24 mouse cellular contexts compared by ENCODE assay signal in the genomic region with DNA sequence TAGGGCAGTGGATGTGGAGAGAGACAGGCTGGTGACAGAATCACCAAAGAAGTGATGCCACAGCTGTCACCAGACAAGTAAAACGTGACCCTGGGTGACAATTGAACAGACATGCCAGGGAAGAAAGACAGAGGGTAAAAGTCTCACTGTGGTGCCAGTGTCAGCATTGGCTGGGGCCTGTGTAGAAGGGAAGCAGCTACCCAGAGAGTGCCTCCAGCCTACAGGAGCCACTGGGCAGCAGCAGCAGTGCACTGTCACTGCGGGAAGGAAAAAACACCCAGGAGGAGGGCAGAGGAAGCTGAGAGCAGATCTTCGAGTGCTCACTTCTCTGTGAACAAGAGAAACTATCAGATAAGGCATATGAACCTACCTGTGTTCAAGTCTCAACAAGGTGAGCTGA.
DNase-seq lines count a peak whose midpoint lies in the region; ATAC-seq lines count a peak whose summit lies in the region.
"Had no signal": no experiment of that assay in that cellular context is flagged by ENCODE, and none has a peak within 500 bp of the region (broad histone marks: within the 10 kb centered on the region; RNA-seq: fewer than 3 reads in every experiment).

No protein-coding gene starts in this region.

- 0 out of 2 replicates have a peak overlapping the region, but pooled peaks have one; percentile 1 for H3K27ac ChIP-seq in heart, embryonic 10.5 days
- no peak overlapping the region for H3K27ac ChIP-seq in hindbrain, embryonic 16.5 days (ENCODE audit: low read depth, low read length)
- no peak overlapping the region for H3K27ac ChIP-seq in hindbrain, embryonic 12.5 days
- H3K27ac ChIP-seq: embryonic facial prominence, embryonic 13.5 days; forebrain, embryonic 12.5 days; liver, embryonic 13.5 days had no signal

- peak; percentile 35; the same call in 1 of the 2 replicates for ATAC-seq in hindbrain, embryonic 16.5 days
- ATAC-seq in hindbrain, embryonic 12.5 days (ENCODE audit: low FRiP score), result no peak
- ATAC-seq in granulocyte monocyte progenitor cell, adult 5-6 weeks (replicated peaks; ENCODE audit: poor library complexity, severe bottlenecking), result peak; percentile 36; the same call in 1 of the 2 replicates
- ATAC-seq: CD4-positive, CD25-positive, alpha-beta regulatory T cell, adult 4 months; intestine, postnatal 0 days had no signal

- no peaks in the 10 kb centered on the region for H3K9me3 ChIP-seq in heart, embryonic 10.5 days
- H3K9me3 ChIP-seq in hindbrain, embryonic 16.5 days (ENCODE audit: control insufficient read depth, low read length), result no peaks in the 10 kb centered on the region
- no peaks in the 10 kb centered on the region for H3K9me3 ChIP-seq in hindbrain, embryonic 12.5 days (replicated peaks)
- H3K9me3 ChIP-seq in megakaryocyte, embryonic 14.5 days, result no peaks in the 10 kb centered on the region
- H3K9me3 ChIP-seq: embryonic facial prominence, embryonic 13.5 days; forebrain, embryonic 12.5 days; heart, embryonic 12.5 days; liver, embryonic 13.5 days had no signal

- no peaks in the 10 kb centered on the region for H3K36me3 ChIP-seq in heart, embryonic 10.5 days
- no peaks in the 10 kb centered on the region for H3K36me3 ChIP-seq in hindbrain, embryonic 16.5 days (ENCODE audit: control insufficient read depth, insufficient read depth, low read length)
- H3K36me3 ChIP-seq in hindbrain, embryonic 12.5 days, result no peaks in the 10 kb centered on the region
- no peaks in the 10 kb centered on the region for H3K36me3 ChIP-seq in megakaryocyte, embryonic 14.5 days (replicated peaks; ENCODE audit: low read length)
- H3K36me3 ChIP-seq: embryonic facial prominence, embryonic 13.5 days; forebrain, embryonic 12.5 days; heart, embryonic 12.5 days; liver, embryonic 13.5 days had no signal

- H3K27me3 ChIP-seq in heart, embryonic 10.5 days (ENCODE audit: insufficient read depth, poor library complexity, severe bottlenecking), result no peaks in the 10 kb centered on the region
- H3K27me3 ChIP-seq in hindbrain, embryonic 16.5 days (replicated peaks; ENCODE audit: control insufficient read depth, insufficient read depth, low read length), result no peaks in the 10 kb centered on the region
- H3K27me3 ChIP-seq in hindbrain, embryonic 12.5 days, result no peaks in the 10 kb centered on the region
- no peaks in the 10 kb centered on the region for H3K27me3 ChIP-seq in megakaryocyte, embryonic 14.5 days (replicated peaks)
- H3K27me3 ChIP-seq: embryonic facial prominence, embryonic 13.5 days; forebrain, embryonic 12.5 days; heart, embryonic 12.5 days; liver, embryonic 13.5 days had no signal

- intact Hi-C loops in heart, postnatal 10 days (cut with DNase I), result no loop called here

- H3K4me1 ChIP-seq in heart, embryonic 10.5 days, result peaks cover 20% of the 10 kb centered on the region; the same call in 1 of the 2 replicates
- H3K4me1 ChIP-seq in hindbrain, embryonic 16.5 days (ENCODE audit: control insufficient read depth, insufficient read depth, low read depth, low read length), result peaks cover 4% of the 10 kb centered on the region; the same call in 1 of the 2 replicates
- peaks cover 15% of the 10 kb centered on the region for H3K4me1 ChIP-seq in hindbrain, embryonic 12.5 days
- peaks cover 28% of the 10 kb centered on the region for H3K4me1 ChIP-seq in megakaryocyte, embryonic 14.5 days
- H3K4me1 ChIP-seq: forebrain, embryonic 12.5 days had no signal

- no peak overlapping the region for H3K4me2 ChIP-seq in hindbrain, embryonic 16.5 days (ENCODE audit: low read length)
- no peak overlapping the region for H3K4me2 ChIP-seq in hindbrain, embryonic 12.5 days (replicated peaks)
- H3K4me2 ChIP-seq: embryonic facial prominence, embryonic 13.5 days; forebrain, embryonic 12.5 days; heart, embryonic 12.5 days; liver, embryonic 13.5 days had no signal

- DNase-seq in heart, embryonic 10.5 days (ENCODE audit: low spot score), result no peak
- no peak for DNase-seq in heart, postnatal 10 days
- DNase-seq in adrenal gland, adult 2 months, result no peak
- DNase-seq: cerebellum, adult 11-12 months; cerebellum, postnatal 14 days; embryo, embryonic 11 days; gastrocnemius, postnatal 25 days; kidney, postnatal 25 days; layer of hippocampus, postnatal 36 days; liver, embryonic 13.5 days; lung, adult 2 months; lung, postnatal 14 days; midbrain, embryonic 14.5 days; thymus, postnatal 14 days had no signal

- WGBS in heart, embryonic 10.5 days, result 52% methylated on average over 3 of the region's 3 CpGs
- WGBS in hindbrain, embryonic 16.5 days, result 55% methylated on average over 3 of the region's 3 CpGs
- 67% methylated on average over 3 of the region's 3 CpGs for WGBS in hindbrain, embryonic 12.5 days

- no peak overlapping the region for H3K9ac ChIP-seq in hindbrain, embryonic 16.5 days (ENCODE audit: low read depth, low read length)
- H3K9ac ChIP-seq in hindbrain, embryonic 12.5 days, result no peak overlapping the region
- H3K9ac ChIP-seq: embryonic facial prominence, embryonic 13.5 days; forebrain, embryonic 12.5 days; heart, embryonic 12.5 days; liver, embryonic 13.5 days had no signal

- H3K4me3 ChIP-seq in heart, embryonic 10.5 days, result no peak overlapping the region
- H3K4me3 ChIP-seq in hindbrain, embryonic 16.5 days (ENCODE audit: low read length), result no peak overlapping the region
- no peak overlapping the region for H3K4me3 ChIP-seq in hindbrain, embryonic 12.5 days
- H3K4me3 ChIP-seq in megakaryocyte, embryonic 14.5 days (replicated peaks), result peak overlapping the region; percentile 4
- H3K4me3 ChIP-seq: embryonic facial prominence, embryonic 13.5 days; erythroblast, embryonic 14.5 days; forebrain, embryonic 12.5 days; heart, embryonic 12.5 days; liver, embryonic 13.5 days had no signal
